Mouse (Mus musculus): ENCODE results near the gene Slc35e3.

Slc35e3 gene

DNA sequence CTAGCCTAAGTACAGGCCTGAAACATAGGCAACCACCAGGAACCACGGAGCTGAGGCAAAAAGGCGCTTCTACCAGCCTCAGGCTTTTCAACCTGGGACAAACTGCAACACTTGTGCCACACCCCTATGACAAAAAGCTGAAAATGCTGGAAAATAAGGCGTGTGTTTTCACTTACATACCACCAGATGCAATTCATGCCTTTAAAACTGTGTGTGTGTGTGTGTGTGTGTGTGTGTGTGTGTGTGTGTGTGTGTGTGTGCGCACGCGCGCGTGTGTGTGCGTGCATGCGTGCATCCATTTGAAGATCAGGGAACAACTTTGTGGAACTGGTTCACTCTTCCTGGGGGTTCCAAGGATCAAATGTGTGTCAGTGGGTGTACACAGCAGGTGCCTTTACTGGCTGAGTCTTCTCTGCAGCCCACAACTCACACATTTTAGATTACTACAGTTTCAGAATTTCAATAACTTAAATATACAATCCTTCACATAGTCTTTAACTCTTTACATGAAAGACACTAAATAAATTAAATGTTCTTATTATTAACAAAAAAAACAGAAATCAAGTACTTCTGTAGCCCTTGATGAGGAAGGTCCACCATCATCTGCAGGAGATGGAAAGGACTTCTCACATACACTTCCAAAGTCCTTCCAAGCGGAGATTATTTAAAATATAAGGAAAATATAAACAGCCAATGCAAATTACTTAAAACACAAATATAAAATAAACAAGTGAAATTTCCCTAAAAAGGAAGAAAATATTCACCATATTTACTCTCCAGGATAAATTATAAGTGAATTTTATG is 56.7 kb downstream of the Slc35e3 start:
- in situ Hi-C loops (cut with MboI; ENCODE audit: low sequenced_read_pairs), result no loop called here

DNA sequence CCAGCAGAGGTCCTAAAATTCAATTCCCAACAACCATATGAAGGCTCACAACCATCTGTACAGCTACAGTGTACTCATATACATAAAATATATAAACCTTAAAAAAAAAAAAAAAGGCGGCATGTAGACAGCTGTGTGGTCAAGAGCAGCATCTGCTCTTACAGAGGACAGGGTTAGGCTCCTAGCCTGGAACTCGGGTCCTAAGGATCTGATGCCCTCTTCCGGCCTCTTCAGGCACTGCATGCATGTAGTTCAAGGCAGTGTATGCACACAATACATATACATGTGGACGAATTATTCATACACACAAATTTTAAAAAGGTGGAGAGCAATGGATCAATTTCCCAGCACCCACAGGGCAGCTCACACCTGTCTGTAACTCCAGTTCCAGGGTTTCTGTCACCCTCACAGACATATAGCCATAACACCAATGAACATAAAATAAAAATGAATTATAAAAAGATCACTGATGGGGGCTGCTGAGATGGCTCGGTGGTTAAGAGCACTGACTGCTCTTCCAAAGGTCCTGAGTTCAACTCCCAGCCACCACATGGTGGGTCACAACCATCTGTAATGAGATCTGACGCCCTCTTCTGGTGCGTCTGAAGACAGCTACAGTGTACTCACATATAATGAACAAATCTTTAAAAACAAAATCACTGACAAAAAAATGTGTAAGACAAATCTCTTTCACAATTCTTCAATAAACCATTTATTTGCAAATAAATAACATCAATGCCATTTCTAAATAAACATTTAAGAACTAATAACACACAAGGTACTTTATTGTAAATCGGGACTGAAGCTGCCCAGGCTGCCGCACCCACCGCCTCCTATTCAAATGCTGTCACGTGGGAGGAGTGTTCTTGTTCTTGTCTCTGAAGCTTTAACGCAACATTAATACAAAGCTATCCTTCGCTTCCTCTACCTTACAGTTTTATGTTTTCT is 57.7 kb downstream of the Slc35e3 start:
- in situ Hi-C loops (cut with MboI; ENCODE audit: low sequenced_read_pairs), result no loop called here

DNA sequence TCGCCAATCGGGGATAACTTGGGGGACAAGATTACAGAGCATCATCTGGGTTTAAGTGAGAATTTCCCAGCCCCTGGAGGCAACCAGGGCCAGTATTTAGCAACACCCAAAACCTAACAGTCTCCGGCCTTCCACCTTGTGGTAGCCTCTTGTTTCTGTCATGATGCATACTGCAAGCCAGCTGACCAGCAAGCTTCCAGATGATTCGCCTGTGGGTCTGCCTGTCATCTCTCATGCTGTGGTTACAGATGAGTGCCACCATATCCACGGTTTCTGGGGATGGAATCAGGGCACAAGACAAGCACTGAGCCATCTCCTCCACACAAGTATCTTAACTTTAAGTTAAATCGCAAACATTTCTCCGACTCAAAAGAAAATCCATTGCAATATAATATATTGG is 58.6 kb downstream of the Slc35e3 start:
- in situ Hi-C loops (cut with MboI; ENCODE audit: low sequenced_read_pairs), result no loop called here

DNA sequence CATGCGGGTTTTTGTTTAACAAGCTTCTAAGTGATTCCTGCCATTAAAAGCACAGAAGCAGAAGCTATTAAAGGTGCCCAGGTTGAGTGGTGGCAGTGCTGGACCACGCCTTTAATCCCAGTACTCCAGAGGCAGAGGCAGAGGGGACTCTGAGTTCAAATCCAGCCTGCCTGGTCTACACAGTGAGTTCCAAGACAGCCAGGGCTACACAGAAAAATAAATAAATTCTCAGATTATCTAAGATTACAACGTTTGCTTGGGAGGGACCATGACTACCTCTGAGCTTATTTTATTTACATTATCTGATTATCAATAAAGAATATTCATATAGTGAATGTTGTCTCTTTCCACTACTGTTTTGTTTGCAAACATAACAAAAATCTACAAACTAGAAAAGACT is 59.1 kb downstream of the Slc35e3 start:
- in situ Hi-C loops (cut with MboI; ENCODE audit: low sequenced_read_pairs), result no loop called here

DNA sequence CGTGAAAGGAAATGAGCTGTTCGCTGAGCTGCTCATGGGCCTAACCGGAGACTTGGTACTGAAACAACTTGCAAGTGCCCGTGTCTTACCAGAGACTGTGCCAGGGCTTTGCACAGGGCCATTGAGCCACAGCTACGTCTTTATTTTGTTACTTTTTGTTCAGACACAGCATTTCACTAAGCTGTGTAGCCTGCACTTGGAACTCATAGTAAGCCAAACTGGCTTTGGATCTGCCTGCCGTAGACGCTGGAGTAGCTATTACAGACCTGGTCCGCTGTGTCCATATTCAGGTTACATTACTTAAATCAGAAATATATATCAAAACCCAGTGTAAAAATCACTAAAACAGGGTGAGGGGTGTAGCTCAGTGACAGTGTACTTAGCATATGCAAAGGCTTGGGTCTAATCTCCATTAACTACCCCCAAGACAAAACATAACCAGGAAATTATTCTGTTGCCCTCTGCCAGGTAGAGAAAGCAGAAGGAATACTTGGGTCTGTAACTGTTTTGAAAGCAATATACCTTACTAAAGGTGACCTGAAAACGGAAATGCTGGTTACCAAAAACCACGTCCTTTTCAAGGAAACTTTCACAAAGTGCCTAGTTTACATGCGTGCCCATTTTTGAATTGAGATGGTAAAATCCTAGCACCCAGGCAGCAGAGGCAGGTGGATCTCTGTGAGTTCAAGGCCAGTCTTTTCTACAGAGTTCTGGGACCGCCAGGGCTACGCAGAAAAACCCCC is 60.1 kb downstream of the Slc35e3 start:
- in situ Hi-C loops (cut with MboI; ENCODE audit: low sequenced_read_pairs), result no loop called here

DNA sequence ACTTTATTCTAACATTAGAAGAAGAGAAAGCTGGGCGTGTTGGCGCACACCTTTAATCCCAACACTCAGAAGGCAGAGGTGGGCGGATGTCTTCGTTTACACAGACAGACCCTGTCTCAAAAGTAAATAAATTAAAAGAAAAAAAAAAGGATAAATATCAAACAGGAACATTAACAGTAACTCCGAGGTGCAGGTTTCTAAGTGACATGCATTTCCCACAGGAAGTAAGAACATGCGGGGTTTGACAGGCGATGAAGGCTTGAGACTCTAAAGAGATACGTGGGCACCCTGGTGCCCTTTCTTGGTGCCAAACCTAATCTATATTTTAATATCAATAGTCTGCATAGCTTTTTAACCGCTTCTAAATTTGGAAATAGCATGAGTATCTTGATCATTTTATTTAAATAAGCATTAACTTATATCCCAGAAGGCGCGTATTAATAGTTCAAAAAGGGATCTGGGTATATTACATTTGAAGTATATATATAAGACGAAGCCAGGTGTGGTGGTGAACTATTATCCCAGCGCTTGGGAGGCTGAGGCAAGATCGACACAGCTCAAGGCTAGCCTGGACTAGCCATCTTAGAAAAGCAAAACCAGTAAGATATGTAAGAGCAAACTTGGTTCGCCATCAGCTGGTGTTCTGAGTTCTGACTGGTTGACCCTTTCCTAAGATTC is 60.9 kb downstream of the Slc35e3 start:
- in situ Hi-C loops (cut with MboI; ENCODE audit: low sequenced_read_pairs), result no loop called here

DNA sequence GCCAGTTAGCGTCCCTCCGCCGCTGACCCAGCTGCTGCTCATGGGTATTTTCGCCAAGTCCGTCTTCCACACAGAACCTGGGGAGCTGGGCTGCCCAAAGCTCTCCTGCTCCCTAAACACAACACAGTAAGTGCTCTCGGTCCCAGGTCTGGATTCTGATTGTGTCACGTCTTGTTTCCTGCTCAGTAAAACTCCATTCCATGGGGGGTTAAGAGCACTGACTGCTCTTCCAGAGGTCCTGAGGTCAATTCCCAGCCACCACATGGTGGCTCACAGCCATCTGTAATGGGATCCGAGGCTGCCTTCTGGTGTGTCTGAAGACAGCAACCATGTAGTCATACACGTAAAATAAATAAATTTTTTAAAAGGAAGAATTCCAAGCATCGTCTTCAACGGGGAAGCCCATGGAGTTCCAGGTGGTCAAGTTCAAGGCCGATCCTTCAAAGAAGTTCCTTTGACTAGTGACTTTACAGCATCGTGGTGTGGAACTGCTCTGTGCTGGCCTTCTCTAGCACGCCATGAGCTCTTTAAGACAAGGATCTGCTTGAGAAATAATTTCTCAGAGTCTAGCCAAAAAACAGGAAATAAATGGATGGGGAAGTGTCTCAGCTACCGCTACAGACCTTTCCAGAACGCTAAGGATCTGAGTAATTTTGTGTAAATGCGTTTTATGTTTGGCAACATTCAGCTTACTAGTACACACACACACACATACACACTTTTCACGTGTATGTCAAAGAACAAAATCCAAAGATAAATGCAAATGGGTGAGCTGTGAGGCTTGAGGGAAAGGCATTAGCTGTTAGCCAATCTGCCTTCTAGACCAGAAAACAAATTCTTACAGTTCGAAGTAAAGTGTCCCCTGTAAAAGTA is 61.6 kb downstream of the Slc35e3 start:
- in situ Hi-C loops (cut with MboI; ENCODE audit: low sequenced_read_pairs), result no loop called here

DNA sequence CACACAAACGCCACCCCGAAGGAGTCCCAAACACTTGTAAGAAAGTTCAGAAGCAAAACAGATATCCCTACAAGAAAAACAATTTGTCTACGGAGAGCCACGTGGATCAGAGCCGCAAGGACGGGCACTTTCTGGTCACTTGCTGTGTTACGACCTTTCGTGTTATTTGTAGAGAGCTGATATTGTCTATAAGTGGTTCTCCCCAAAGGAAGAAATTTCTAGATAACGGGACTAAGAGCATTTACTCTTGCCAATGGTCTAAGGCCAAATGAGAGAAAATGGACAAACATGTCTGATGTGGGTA is 62.5 kb downstream of the Slc35e3 start:
- in situ Hi-C loops (cut with MboI; ENCODE audit: low sequenced_read_pairs), result no loop called here

All from CH12F3 (cell line).